In the genomic region with DNA sequence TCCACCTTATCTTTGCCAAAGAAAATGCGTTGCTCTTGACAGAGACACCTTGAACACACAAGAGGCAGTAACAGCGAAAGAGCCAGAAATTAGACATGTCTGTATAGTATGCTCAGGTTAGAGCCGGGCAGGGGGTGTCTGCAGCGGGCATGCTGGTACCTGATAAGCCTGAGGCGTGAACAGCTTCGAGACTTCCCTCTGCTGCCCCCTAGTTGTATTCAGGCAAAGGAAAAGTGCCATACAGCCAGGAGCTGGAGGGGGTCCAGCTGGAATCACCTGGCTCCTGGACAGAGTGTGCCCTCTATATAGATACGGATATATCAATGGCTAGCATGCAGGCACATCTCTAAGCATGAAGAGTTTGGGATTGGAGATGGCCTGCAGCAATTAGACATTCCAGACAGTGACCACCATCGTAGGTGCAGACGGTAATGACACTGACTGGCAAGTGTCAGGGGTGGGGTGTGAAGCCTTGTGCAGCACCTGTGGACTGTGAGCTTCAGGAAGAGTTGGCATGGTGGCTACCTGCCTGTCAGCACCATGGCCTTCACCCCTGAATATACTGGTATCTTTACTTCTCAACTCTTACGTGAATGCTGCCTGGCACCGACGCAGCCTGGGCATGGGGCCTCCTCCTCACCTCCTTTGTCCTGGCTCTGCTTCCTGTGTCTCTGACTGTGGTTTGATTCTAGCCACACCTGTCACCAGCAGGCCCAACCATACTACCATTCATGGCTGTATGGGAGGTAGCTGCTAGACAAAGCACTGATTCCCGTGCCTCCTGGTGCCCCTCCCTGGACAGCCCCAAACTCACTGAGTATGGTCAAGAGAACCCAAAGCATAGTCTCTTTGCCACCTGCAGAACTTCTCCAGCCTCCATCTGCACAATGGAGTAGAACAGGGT, we compare ENCODE assay signal across 9 mouse cellular contexts. TPM values are rescaled to one million over a fixed set of nuclear protein-coding genes. Genes with fewer than 3 reads are reported as not detected.
DNase-seq lines count a peak whose midpoint lies in the region; ATAC-seq and TF ChIP-seq lines count a peak whose summit lies in the region.
"Had no signal": no experiment of that assay in that cellular context is flagged by ENCODE, and none has a peak within 500 bp of the region (broad histone marks: within the 10 kb centered on the region; RNA-seq: fewer than 3 reads in every experiment).

No protein-coding gene starts in this region.

- H3K4me3 ChIP-seq in hindbrain, postnatal 0 days (ENCODE audit: low read length) = no peak overlapping the region
- H3K4me3 ChIP-seq in hindbrain, embryonic 12.5 days = no peak overlapping the region
- H3K4me3 ChIP-seq: stomach, embryonic 15.5 days had no signal

- 71% methylated on average over 13 of the region's 13 CpGs for WGBS in hindbrain, postnatal 0 days
- WGBS in hindbrain, embryonic 12.5 days = 76% methylated on average over 13 of the region's 13 CpGs

- ATAC-seq in hindbrain, postnatal 0 days = peak; percentile 18; the same call in 1 of the 2 replicates
- no peak for ATAC-seq in hindbrain, embryonic 12.5 days (ENCODE audit: low FRiP score)

- H3K27ac ChIP-seq in hindbrain, postnatal 0 days = no peak overlapping the region
- H3K27ac ChIP-seq in hindbrain, embryonic 12.5 days = no peak overlapping the region
- H3K27ac ChIP-seq: stomach, embryonic 15.5 days had no signal

- no peak overlapping the region for H3K4me2 ChIP-seq in hindbrain, postnatal 0 days (ENCODE audit: low read depth, low read length)
- no peak overlapping the region for H3K4me2 ChIP-seq in hindbrain, embryonic 12.5 days (replicated peaks)
- H3K4me2 ChIP-seq: stomach, embryonic 15.5 days had no signal

- DNase-seq in hindbrain, postnatal 0 days (ENCODE audit: low spot score) = peak; percentile 77
- DNase-seq in MEL-GATA-1-ER (ENCODE audit: extremely low read depth, low read depth) = peak; percentile 29
- DNase-seq in cerebellum, postnatal 25 days = peak; percentile 62 to 79
- peak; percentile 69 to 74 for DNase-seq in kidney, postnatal 36 days
- DNase-seq in skeletal muscle tissue, adult 2 months (ENCODE audit: low read depth, low spot score) = peak; percentile 43
- no peak for DNase-seq in urinary bladder, adult 18-20 months (ENCODE audit: low spot score in 2 of 2)
- DNase-seq in spleen, adult 12 weeks (ENCODE audit: low spot score) = no peak

- TF ChIP-seq CTCF in hindbrain, postnatal 0 days (IDR thresholded peaks at IDR 0.05; ENCODE audit: low read depth) = peak; percentile 67

- peaks cover 21% of the 10 kb centered on the region for H3K4me1 ChIP-seq in hindbrain, postnatal 0 days (ENCODE audit: insufficient read depth, low read length)
- H3K4me1 ChIP-seq in hindbrain, embryonic 12.5 days = peaks cover 56% of the 10 kb centered on the region

- H3K27me3 ChIP-seq in hindbrain, postnatal 0 days (ENCODE audit: insufficient read depth, low read length) = no peaks in the 10 kb centered on the region
- no peaks in the 10 kb centered on the region for H3K27me3 ChIP-seq in hindbrain, embryonic 12.5 days
- H3K27me3 ChIP-seq: stomach, embryonic 15.5 days had no signal

- no peak overlapping the region for H3K9ac ChIP-seq in hindbrain, postnatal 0 days (replicated peaks; ENCODE audit: low read length)
- no peak overlapping the region for H3K9ac ChIP-seq in hindbrain, embryonic 12.5 days
- H3K9ac ChIP-seq: stomach, embryonic 15.5 days had no signal

- no peaks in the 10 kb centered on the region for H3K36me3 ChIP-seq in hindbrain, postnatal 0 days (ENCODE audit: insufficient read depth, low read length)
- no peaks in the 10 kb centered on the region for H3K36me3 ChIP-seq in hindbrain, embryonic 12.5 days
- H3K36me3 ChIP-seq: stomach, embryonic 15.5 days had no signal

- no peaks in the 10 kb centered on the region for H3K9me3 ChIP-seq in hindbrain, postnatal 0 days (ENCODE audit: low read length)
- no peaks in the 10 kb centered on the region for H3K9me3 ChIP-seq in hindbrain, embryonic 12.5 days (replicated peaks)
- H3K9me3 ChIP-seq: stomach, embryonic 15.5 days had no signal

RNA-seq across cellular contexts. Expression of gene Rxra, which starts 54.0 kb away (rescaled TPM):
- 32.5 and 34.0 TPM in 2 replicates for total RNA-seq in hindbrain, postnatal 0 days (2014; rRNA removed)
- polyA plus RNA-seq in hindbrain, postnatal 0 days (2015; fragmentation: Nextera tagmentation; extraction: Ambion mirVana) = 3.5 and 3.9 TPM in 2 replicates
- polyA plus RNA-seq in hindbrain, embryonic 12.5 days (2016; fragmentation: Nextera tagmentation; extraction: Ambion mirVana) = 11.1 and 11.2 TPM in 2 replicates

Comparison
In these comparisons a context has a peak if more than half of its experiments do, and no peak if none do; other contexts are left out.
1. DNase-seq: peak in hindbrain, postnatal 0 days (single experiment), MEL-GATA-1-ER (single experiment), cerebellum, postnatal 25 days (2 of 2), kidney, postnatal 36 days (2 of 2) and skeletal muscle tissue, adult 2 months (single experiment); none in urinary bladder, adult 18-20 months (0 of 2) and spleen, adult 12 weeks (single experiment).